Mouse (Mus musculus): ENCODE measurements around the gene Slc47a1.
"Not testable (repeated sequence)": the region's sequence is repeated elsewhere in the genome, so short reads cannot be mapped to it uniquely, and the experiment has no call there.

Slc47a1 gene

GRCm38 (mm10) chr11:61316864-61317263 is 61.3 kb downstream of the Slc47a1 start:
- DNase-seq, result no peak

- no peak for DNase-seq
Observed at GRCm38 (mm10) chr11:61310321-61310720, 67.8 kb downstream of the Slc47a1 start.

- no peak for DNase-seq
Observed at GRCm38 (mm10) chr11:61309831-61310230, 68.3 kb downstream of the Slc47a1 start.

GRCm38 (mm10) chr11:61307795-61308194 is 70.3 kb downstream of the Slc47a1 start:
- no peak for DNase-seq

GRCm38 (mm10) chr11:61305377-61305776 is 72.8 kb downstream of the Slc47a1 start:
- peak; percentile 62 for DNase-seq

DNA sequence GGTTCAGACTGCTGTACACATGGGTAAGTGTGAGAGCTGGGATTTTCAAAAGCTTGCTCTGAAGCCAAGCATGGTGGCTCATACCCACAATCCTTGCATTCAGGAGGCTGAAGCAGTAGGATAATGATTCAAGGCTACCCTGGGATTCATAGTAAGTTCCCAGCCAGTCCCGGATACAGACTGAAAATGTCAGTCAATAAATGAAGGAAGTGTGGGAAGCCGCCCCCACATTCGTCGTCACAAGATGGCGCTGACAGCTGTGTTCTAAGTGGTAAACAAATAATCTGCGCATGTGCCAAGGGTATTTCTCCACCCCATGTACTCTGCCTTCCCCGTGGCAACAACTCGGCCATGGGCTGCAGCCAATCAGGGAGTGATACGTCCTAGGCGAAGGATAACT is 73.6 kb downstream of the Slc47a1 start:
- DNase-seq, result not testable (repeated sequence)

DNA sequence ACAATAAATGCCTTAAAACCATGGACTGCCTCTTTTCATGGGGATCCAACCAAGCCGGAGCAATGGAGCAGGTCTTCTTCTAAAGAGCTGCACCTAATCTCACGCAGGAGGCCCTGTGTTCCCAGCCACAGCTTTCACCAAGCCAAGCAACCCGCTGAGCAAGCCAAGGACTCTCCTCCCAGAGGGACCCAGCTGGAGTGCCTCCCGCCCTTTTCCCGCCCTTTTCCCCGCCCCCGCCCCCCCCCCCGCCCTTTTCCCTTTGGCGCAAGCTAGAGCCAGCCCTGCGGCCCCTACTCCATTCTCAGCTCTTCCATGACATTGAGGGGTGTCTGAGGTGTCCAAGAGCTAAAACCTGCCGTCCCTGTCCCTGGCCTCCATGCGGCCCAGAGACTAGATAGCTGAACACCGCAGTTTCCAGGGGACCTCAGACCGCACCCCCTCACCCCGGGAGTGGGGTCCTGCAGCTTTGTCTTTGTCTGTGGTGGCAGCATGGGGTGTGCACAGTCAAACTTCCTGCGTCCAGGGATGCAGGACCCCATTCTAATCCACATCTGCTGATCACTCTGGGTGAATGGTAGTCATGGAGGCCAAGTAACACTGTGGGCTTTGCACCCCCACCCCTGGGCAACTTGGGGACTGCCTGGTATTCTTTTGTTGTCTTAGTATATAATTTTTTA is 77.3 kb downstream of the Slc47a1 start:
- peak; percentile 34 for DNase-seq

GRCm38 (mm10) chr11:61300205-61300604 is 77.9 kb downstream of the Slc47a1 start:
- DNase-seq, result no peak

DNA sequence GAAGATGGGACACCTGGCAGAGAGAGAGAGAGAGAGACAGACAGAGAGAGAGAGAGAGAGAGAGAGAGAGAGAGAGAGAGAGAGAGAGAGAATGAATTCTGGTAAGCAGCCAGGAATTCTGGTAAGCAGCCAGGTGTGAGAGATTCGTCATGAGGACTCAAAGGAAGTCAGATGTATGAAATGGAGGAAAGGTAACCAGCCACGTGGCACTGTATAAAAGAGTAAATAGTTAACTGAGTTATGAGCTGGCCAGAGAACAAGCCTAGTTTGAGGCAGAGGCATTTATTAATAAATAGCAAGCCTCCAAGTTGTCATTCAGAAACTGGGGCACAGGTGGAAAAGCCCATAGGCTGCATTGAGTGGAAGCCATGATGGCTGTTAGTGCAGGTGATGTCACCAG is 80.2 kb downstream of the Slc47a1 start:
- DNase-seq, result no peak

DNA sequence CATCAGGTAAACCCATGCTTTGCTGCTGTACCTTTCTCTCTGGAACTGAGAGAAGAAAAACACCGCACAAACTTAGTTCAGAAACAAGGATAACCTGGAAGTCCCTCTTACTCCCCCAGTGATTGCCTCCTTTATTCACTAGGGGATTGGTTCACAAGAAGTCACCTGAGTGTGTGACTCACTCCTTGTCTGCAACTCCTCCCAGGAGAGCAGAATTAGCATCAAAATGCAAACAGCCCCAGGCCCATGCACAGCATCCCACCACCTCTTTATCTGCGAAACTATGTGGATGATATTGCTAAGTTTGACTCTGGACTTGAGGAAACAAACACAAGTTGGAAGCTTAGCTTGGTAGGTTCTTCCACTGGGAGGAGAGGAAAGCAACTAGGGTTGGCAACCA is 80.8 kb downstream of the Slc47a1 start:
- DNase-seq, result no peak

- no peak for DNase-seq
Observed at GRCm38 (mm10) chr11:61296556-61296955, 81.6 kb downstream of the Slc47a1 start.

DNA sequence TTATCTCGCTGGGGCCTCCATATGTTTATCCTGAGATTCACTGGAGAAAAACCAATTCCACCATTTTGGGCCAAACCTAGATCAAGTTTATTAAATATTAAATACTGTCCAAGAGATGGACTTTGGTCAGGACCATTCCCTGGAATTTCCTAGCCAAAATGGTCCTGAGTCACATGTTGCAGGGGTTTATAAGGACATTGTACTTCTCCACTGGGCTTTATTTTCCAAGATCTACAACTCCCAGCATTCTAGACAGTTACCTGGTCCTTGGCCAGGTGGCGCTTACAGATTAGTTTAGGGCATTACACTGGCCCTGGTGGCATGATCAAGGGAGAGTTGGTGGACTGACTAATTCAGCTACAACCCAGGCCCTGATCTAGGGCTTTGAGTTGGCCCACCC is 82.6 kb downstream of the Slc47a1 start:
- no peak for DNase-seq

DNA sequence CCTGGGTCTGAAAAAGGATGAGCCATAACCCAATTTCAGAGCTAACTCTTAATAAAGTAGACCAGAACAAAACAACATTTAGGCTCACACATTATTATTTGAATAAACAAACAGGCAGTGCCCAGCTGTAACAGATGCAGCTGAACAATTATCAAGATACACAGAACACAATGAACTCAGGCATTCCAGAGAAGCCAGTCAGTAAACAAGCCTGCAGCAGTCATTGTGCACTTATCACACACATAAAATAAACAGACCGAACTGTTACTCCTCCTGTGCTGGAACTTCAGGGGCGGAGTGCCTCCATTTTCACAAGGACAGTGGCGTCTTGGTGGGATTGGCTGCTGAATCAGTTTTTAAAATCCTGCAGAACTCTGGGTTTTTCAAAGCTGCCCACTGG is 83.7 kb downstream of the Slc47a1 start:
- DNase-seq, result peak; percentile 36

Data from lung, postnatal 10 days (tissue).